Comparison of ENCODE assay signal across 14 mouse cellular contexts in the genomic region with DNA sequence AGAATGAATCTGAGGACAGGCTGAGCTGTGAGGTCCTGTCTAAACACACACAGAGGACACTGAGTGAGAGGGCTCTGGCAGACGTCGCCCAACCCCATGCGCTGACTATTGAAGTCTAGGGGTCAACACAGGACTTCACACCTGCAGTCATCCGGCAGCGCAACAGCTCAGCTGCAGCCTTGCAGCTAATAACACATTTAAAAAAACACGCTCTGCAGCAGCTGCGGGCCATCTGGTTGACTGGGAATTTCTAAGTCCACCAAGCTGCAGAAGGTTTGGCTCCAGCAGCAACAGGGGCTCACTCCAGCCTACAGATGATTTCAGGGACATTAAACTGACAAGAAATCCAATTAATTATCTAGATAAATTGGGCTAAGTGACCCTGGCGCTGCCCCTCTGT.
DNase-seq lines count a peak whose midpoint lies in the region; ATAC-seq and TF ChIP-seq lines count a peak whose summit lies in the region.
"Had no signal": no experiment of that assay in that cellular context is flagged by ENCODE, and none has a peak within 500 bp of the region (broad histone marks: within the 10 kb centered on the region; RNA-seq: fewer than 3 reads in every experiment).

No protein-coding gene starts in this region.

- no peak overlapping the region for H3K9ac ChIP-seq in kidney, embryonic 16.5 days (replicated peaks; ENCODE audit: low read length)
- H3K9ac ChIP-seq in midbrain, postnatal 0 days (replicated peaks; ENCODE audit: low read length, poor library complexity, severe bottlenecking): no peak overlapping the region
- no peak overlapping the region for H3K9ac ChIP-seq in midbrain, embryonic 16.5 days (ENCODE audit: low read depth, low read length)
- H3K9ac ChIP-seq in embryonic facial prominence, embryonic 14.5 days (ENCODE audit: low read depth, low read length): no peak overlapping the region
- H3K9ac ChIP-seq: heart, embryonic 13.5 days had no signal

- H3K4me2 ChIP-seq in kidney, embryonic 16.5 days (replicated peaks; ENCODE audit: low read depth, low read length): peak overlapping the region; percentile 21
- H3K4me2 ChIP-seq in midbrain, postnatal 0 days (ENCODE audit: low read depth, low read length, poor library complexity, severe bottlenecking): no peak overlapping the region
- no peak overlapping the region for H3K4me2 ChIP-seq in midbrain, embryonic 16.5 days (ENCODE audit: low read length)
- H3K4me2 ChIP-seq in embryonic facial prominence, embryonic 14.5 days (ENCODE audit: low read depth, low read length): 0 out of 2 replicates have a peak overlapping the region, but pooled peaks have one; percentile 1
- H3K4me2 ChIP-seq: heart, embryonic 13.5 days had no signal

- DNase-seq in kidney, adult 11 months: no peak
- peak; percentile 47 for DNase-seq in midbrain, postnatal 0 days (ENCODE audit: low spot score)
- peak; percentile 63 for DNase-seq in embryonic facial prominence, embryonic 14.5 days (ENCODE audit: low spot score)
- DNase-seq in retina, postnatal 1 day: peak; percentile 43
- no peak for DNase-seq in right cerebral cortex, adult 18-20 months
- DNase-seq in thymus, postnatal 10 days (ENCODE audit: low spot score in 2 of 2): no peak
- DNase-seq: adrenal gland, adult 8-10 months; lung, adult 18-20 months had no signal

- peaks cover 10% of the 10 kb centered on the region for H3K4me1 ChIP-seq in kidney, embryonic 16.5 days (ENCODE audit: insufficient read depth, low read length)
- no peaks in the 10 kb centered on the region for H3K4me1 ChIP-seq in midbrain, postnatal 0 days (ENCODE audit: insufficient read depth, low read length)
- no peaks in the 10 kb centered on the region for H3K4me1 ChIP-seq in midbrain, embryonic 16.5 days (ENCODE audit: control insufficient read depth, insufficient read depth, low read length)
- H3K4me1 ChIP-seq in embryonic facial prominence, embryonic 14.5 days (ENCODE audit: control insufficient read depth, insufficient read depth, low read length): no peaks in the 10 kb centered on the region
- H3K4me1 ChIP-seq: forebrain, embryonic 10.5 days; heart, embryonic 13.5 days had no signal

- no peaks in the 10 kb centered on the region for H3K36me3 ChIP-seq in kidney, embryonic 16.5 days (ENCODE audit: insufficient read depth, low read length)
- H3K36me3 ChIP-seq in midbrain, postnatal 0 days (ENCODE audit: insufficient read depth, low read length): no peaks in the 10 kb centered on the region
- H3K36me3 ChIP-seq in midbrain, embryonic 16.5 days (ENCODE audit: control insufficient read depth, insufficient read depth, low read length): no peaks in the 10 kb centered on the region
- H3K36me3 ChIP-seq in embryonic facial prominence, embryonic 14.5 days (ENCODE audit: control insufficient read depth, insufficient read depth, low read length): 0 out of 2 replicates have a peak, but pooled peaks cover 6% of the 10 kb centered on the region
- H3K36me3 ChIP-seq: forebrain, embryonic 10.5 days had no signal

- WGBS in kidney, embryonic 16.5 days: 16% methylated on average over 8 of the region's 8 CpGs
- WGBS in midbrain, postnatal 0 days: 86% methylated on average over 8 of the region's 8 CpGs
- 85% methylated on average over 8 of the region's 8 CpGs for WGBS in midbrain, embryonic 16.5 days
- WGBS in embryonic facial prominence, embryonic 14.5 days: 40% methylated on average over 8 of the region's 8 CpGs

- no peak overlapping the region for H3K4me3 ChIP-seq in kidney, embryonic 16.5 days (ENCODE audit: low read length)
- no peak overlapping the region for H3K4me3 ChIP-seq in midbrain, postnatal 0 days (ENCODE audit: low read depth, low read length)
- H3K4me3 ChIP-seq in midbrain, embryonic 16.5 days (ENCODE audit: low read depth, low read length): no peak overlapping the region
- no peak overlapping the region for H3K4me3 ChIP-seq in embryonic facial prominence, embryonic 14.5 days (ENCODE audit: low read depth, low read length)
- H3K4me3 ChIP-seq: forebrain, embryonic 10.5 days; heart, embryonic 13.5 days had no signal

- peak; percentile 77; the same call in 1 of the 2 replicates for ATAC-seq in kidney, embryonic 16.5 days (ENCODE audit: low FRiP score, low TSS enrichment)
- no peak for ATAC-seq in midbrain, postnatal 0 days (ENCODE audit: low FRiP score)
- no peak for ATAC-seq in midbrain, embryonic 16.5 days
- no peak; the same call in 1 of the 2 replicates for ATAC-seq in embryonic facial prominence, embryonic 14.5 days (ENCODE audit: low read depth)
- ATAC-seq: inflammation-experienced regulatory T-cells, adult 6 months; Patski had no signal

- peaks cover 2% of the 10 kb centered on the region; the same call in 1 of the 2 replicates for H3K27me3 ChIP-seq in kidney, embryonic 16.5 days (ENCODE audit: insufficient read depth, low read length)
- H3K27me3 ChIP-seq in midbrain, postnatal 0 days (ENCODE audit: insufficient read depth, low read length): no peaks in the 10 kb centered on the region
- H3K27me3 ChIP-seq in midbrain, embryonic 16.5 days (ENCODE audit: control insufficient read depth, insufficient read depth, low read depth, low read length): no peaks in the 10 kb centered on the region
- no peaks in the 10 kb centered on the region for H3K27me3 ChIP-seq in embryonic facial prominence, embryonic 14.5 days (replicated peaks; ENCODE audit: control insufficient read depth, insufficient read depth, low read length)
- H3K27me3 ChIP-seq: heart, embryonic 13.5 days; Patski had no signal

- H3K9me3 ChIP-seq in kidney, embryonic 16.5 days (ENCODE audit: low read length): peaks cover 7% of the 10 kb centered on the region; the same call in 1 of the 2 replicates
- no peaks in the 10 kb centered on the region for H3K9me3 ChIP-seq in midbrain, postnatal 0 days (ENCODE audit: low read length)
- H3K9me3 ChIP-seq in midbrain, embryonic 16.5 days (replicated peaks; ENCODE audit: control insufficient read depth, low read length, poor library complexity, severe bottlenecking): peaks cover 9% of the 10 kb centered on the region; the same call in 1 of the 2 replicates
- 0 out of 2 replicates have a peak, but pooled peaks cover 4% of the 10 kb centered on the region for H3K9me3 ChIP-seq in embryonic facial prominence, embryonic 14.5 days (ENCODE audit: control insufficient read depth, low read length)

- no peak overlapping the region for H3K27ac ChIP-seq in kidney, embryonic 16.5 days (ENCODE audit: low read length)
- H3K27ac ChIP-seq in midbrain, postnatal 0 days (ENCODE audit: low read depth, low read length): no peak overlapping the region
- no peak overlapping the region for H3K27ac ChIP-seq in midbrain, embryonic 16.5 days (ENCODE audit: low read length)
- no peak overlapping the region for H3K27ac ChIP-seq in embryonic facial prominence, embryonic 14.5 days (replicated peaks; ENCODE audit: low read depth, low read length)
- H3K27ac ChIP-seq: forebrain, embryonic 10.5 days; heart, embryonic 13.5 days had no signal

- TF ChIP-seq CTCF in midbrain, postnatal 0 days (IDR thresholded peaks at IDR 0.05): no peak

Comparison
In these comparisons a context has a peak if more than half of its experiments do, and no peak if none do; other contexts are left out.
1. H3K4me2 ChIP-seq: peak in kidney, embryonic 16.5 days (single experiment) and embryonic facial prominence, embryonic 14.5 days (single experiment); none in midbrain, postnatal 0 days (single experiment) and midbrain, embryonic 16.5 days (single experiment).
2. DNase-seq: peak in midbrain, postnatal 0 days (single experiment), embryonic facial prominence, embryonic 14.5 days (single experiment) and retina, postnatal 1 day (single experiment); none in kidney, adult 11 months (single experiment), right cerebral cortex, adult 18-20 months (single experiment) and thymus, postnatal 10 days (0 of 2).